Mouse (Mus musculus): ENCODE data around the gene Traf2.
A peak's percentile ranks its signal among the peaks of the same experiment; 100 is the strongest.

The Traf2 gene

DNA sequence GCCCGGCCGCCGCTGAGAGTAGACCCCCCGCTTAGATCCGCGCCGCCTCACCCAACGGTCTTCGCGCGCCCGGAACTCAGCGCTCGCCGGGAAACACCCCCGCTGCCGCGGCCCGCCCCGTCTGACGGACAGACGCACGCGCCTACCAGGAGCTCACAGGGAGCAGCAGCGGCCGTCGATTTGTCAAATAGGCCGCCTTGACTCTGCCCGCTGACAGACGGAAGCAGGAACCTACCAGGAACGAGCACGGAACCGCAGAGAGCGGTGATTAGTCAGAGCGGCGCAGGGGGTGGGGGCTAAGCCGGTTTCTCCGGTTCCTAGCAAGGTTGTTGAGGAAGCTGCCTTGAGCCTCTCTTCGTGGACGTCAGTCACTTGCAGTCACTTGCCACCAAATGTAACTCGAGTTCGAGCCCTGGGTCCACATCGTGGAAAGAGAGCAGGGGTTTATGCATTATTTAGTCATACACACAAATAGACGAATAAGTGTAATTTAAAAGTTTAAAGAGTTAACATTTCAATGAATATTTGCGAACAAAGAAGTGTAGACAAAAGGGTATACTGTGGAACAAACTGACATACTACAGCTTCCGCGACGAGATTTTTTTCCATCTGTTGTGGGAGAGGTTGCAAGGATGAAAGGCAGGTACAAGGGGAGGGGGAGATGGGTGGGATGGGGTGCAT lies at the start of gene Traf2:
TSS of gene Traf2 (minus strand) at position 130 of the 681 bp plus-strand sequence.
- DNase-seq = peak; percentile 99

DNA sequence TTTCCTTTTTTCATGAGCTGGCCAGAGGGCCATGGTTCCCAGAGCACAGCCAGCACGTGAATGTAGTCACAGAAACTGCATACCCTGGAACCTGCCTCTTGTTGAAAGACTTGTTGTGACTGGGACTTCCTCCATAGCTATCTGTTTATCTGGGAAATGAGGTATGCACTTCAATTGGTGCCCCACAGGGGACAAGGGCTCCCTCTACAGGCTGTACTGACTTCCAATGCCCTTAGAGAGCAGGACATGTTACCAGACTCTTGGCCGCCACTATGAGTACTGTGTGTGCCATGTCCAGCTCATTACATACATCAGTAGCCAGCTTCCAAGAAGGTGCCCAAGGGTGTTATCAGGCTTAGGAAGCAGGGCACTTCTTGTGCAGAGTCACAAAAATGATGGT lies 45.1 kb upstream of the Traf2 start:
- DNase-seq = no peak

DNA sequence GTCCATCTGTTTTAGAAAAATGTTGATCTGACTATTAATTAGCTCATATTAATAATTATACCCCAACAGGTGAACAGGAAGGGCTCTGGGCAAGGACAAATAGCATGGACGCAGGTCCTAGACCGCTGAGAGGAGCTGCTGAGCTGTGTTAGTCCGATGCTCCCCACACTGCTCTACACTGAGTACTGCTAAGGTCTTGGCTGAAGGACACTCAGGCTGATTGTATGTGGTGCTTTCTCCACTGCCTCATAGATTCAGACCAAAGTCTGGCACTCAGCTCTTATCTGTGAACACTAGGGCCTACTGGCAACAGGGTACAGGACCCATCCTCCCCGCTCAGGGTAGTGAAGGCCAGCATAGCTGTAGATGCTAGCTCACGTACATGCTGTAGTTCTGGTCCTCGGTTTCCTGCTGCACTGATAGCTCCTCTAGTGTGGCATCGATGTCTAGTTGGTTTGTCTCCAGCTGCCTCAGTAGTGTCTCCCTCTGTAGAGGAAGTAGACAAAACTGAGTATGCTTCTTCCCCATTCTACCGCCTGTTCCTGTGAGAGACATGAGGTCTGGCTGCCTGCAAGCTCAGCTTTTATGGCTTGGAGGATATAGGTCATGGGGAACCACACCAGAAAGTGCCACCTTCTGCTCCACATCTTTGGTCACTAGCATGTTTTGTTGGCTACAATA lies 41.6 kb upstream of the Traf2 start:
- DNase-seq = no peak

DNA sequence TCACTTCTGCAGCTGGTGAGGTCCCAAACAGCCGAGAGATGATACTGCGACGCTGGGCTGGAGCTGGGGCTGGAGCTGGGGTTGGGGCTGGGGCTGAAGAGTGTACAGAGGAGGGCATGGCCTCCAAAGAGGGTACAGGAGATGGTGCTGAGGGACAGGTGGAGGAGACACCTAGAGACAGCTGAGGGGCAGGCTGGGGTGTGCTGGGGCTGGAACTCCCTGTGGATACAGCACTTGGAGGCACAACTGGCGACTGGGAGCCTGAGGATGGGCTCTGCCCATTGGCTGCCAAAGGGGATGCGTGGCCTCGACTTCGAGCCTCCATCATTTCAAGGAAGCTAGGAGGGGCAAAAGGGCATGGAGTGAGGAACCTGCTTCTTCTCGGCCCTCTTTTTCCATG lies 40.5 kb upstream of the Traf2 start:
- DNase-seq = no peak

DNA sequence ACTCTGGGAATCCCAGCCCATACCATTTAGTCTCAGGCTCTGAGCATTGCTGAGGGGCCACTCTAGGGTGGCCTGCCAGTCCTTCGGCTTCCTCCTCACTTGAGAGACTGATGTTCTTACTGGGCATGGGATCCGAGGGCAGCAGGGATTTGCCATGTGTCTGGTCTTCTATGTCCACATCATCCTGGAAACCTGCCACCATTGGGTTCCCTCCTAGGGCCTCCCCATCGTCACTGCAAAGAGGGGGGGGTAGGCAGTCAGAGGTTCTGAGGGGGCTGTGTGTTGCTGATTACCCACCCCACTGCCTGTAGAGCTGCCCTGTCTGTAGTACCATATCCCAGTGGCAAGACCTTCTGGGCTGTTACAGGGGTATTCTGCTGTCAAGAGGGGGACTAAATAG lies 38.9 kb upstream of the Traf2 start:
- DNase-seq = no peak

DNA sequence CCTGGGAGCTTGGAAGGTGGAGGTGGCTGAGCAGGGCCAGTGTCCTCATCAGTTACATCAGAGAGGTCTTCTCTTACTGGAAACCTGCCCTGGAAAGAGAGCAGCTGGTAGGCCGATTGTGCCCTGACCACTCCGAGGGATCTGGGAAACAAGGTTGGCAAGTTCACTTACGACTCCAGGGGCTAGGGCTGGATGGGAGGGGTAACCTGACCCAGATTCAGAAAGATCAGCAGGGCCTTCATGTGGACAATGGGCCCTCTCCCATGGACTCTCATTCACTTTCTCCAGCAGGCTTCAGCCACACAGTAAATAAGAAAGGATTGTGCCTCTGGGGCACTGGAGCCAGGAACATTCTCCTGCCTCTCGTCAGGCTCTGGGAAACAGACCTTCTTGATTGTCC lies 38.1 kb upstream of the Traf2 start:
- no peak for DNase-seq

DNA sequence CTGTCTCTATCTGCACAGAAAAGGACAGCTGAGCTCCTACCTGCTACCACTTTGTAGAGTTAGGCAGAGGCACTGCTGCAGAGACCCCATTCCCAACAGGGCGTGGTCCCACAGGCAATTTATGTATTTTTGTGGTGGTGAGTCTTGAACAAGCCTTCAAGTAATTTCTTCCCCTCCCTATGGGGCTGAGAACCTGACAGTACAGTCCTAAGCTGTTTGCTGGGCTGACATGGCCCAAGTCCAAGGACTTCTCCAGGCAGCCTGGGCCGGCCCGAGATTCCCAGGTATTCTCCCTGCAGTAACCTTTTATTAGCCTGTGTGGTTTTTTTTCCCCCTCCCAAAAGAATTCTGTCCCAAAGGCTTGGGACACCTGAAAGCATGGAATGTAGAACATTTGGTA lies 37.4 kb upstream of the Traf2 start:
- no peak for DNase-seq

DNA sequence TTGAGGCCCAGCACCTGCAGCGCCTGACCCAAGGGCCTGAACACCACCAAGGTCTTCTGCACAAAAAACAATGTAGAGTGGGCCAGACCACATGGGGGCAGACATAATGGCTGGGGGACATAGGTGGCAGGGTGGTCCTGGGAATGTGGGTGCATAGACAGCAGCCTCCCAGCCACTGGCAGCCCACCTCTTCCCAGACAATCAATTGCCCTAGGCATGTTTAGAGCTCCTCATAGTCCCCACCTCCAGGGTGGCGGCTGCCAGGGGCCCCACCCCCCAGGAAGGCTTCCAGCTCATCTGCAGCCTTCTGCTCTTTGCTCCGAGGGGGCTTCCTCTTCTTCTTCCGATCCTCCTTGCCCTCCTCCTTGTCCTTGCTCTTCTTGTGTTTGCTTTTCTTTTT lies 36.8 kb upstream of the Traf2 start:
- no peak for DNase-seq

DNA sequence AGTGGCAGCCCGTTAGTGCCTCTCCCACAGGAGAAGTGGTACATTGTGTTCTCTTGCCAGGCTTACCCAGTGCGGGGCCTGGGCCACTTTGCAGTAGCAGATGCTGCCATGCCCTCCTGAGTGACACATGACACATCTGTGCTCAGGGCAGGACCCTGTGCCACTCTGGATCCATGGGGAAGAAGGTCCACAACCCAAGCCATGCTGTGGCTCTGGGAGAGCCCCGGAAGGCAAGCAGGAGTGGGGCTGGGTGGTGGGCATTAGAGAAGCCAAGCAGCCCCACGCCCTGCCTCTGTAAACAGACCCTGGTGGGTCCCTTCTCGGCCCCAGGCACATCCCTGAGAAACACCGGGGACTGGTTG lies 36.4 kb upstream of the Traf2 start:
- no peak for DNase-seq

DNA sequence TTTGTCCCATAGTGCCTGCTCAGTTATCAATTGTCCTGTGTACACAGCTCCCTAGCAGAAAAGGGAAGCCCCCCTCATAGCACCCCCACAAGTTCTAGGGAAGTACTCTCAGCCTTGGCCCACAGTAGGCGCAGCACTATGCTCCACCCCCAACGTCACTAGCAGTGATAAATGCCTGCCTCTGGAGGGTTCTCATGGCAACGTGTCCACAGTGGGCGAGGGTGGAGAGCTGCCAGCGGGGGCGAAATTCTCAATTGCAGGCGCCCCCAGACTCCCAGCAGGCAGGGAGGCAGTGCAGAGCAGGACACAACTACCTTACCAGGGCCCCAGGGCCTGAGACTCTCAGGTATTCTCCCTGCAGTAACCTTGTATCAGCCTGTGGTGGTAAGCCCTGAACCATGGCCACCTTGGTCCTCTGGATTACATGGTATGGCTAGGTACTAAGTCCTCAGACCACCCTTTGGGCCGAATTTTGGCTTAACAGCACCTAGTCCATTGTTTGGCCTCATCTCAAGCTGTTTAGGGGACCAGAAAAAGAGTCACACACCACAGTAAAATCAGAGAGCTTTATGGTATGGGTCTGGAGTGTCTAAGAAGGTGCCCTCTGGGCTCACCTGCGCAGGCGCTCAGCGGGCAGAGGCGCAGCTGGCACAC lies 35.9 kb upstream of the Traf2 start:
- no peak for DNase-seq

DNA sequence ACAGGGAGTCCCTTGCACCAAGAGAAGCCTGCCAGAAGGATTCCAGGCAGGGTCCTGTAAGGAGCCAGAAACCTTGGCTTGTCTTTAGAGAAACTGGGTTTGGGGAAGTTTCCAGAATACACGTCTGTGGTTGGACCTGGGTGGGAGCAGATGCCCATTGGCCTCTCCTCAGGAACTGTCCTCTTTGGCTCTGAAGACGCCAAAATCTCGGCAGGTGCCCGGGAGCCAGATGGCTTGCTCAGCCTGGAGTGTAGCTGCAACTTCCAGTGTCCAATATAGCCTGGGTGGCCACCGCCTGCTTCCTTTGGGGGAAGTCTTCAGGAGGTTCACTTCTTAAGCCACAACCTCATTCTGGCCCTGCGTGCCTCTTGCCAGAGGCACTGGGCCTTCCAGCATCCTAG lies 35.2 kb upstream of the Traf2 start:
- no peak for DNase-seq

DNA sequence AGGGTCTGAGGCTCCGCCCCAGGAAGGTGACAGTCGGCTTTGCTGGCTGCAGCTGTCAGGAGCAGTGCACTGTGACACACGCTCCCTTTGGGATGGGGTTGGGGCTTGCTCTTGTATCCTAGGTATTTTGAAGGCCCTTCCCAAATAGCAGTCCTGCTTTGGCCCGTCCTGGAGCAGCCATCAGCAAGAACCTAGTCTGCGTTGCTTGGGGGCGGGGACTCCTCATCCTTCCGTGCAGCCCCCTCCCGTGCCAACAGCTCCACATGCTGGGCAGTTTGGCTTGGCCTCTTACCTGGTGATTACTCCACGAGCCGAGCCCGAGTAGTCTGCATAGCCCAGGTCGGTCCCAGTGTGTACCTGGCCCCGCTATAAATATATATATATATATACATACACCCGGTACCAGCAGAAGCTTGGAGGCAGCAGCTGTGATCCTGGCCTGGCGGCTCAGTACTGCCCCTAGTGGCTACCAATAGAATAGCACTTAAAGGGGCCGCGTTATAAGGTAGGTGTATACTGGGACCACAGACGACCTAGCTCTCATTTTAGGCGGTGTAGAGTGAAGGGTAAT lies 34.6 kb upstream of the Traf2 start, which contains the start of gene Ajm1:
TSS of gene Ajm1 (minus strand) at position 464 of the 571 bp plus-strand sequence.
- DNase-seq = no peak

DNA sequence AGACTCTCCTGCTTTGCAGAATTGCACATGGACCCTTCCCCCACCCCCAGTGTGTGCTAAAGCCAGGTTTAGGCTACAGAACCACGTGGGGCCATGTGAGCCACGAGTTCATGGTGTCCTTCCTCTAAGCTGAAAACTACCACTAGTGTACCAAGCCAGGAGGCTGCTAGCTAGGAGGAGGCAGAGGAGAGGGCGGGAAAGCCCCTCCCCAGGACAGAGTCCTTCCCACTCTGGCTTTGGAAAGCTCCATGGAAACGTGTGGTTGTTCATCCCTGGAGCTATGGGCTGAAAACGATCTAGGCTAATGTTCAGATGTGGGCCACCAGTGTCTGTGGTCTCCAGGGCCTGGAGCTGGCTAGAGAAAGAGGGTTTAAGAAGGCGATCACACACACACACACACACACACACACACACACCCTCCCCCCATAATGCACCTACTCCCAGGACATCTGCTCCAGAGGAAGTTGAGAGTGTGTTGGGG lies 33.9 kb upstream of the Traf2 start:
- DNase-seq = no peak

DNA sequence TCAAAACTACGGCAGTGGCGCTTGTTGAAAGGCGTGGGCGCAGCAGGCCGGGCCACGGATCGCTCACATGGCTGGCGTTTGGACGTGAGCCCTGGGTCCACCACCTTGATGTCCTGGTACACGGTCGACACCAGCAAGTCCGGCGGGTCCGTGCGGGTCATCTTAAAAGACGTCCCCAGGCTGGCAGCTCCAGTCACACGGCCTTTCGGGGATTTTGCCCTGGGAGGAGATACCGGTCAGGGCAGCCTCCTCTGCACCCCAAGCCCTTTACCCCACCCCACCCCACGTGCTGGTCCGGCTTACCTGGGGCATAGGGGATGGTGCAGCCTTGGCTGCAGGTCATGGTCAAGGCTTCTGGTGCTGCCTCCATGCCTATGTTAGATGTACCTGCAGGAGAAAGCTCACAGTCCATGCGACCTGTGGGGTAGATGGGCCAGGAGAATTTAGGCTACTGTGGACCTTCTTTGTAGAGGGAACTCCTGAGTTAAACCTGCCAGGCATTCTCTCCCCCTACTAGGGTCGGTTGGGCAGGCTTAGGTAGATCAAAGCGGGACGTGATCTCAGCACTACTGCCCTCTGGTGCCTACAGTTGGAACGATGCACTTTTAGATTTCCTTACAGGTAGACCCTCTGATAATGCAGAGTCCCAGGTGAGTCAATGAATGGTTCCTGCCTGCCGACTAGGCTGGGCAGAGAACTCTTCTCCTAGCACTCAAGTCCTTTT lies 33.2 kb upstream of the Traf2 start:
- no peak for DNase-seq

DNA sequence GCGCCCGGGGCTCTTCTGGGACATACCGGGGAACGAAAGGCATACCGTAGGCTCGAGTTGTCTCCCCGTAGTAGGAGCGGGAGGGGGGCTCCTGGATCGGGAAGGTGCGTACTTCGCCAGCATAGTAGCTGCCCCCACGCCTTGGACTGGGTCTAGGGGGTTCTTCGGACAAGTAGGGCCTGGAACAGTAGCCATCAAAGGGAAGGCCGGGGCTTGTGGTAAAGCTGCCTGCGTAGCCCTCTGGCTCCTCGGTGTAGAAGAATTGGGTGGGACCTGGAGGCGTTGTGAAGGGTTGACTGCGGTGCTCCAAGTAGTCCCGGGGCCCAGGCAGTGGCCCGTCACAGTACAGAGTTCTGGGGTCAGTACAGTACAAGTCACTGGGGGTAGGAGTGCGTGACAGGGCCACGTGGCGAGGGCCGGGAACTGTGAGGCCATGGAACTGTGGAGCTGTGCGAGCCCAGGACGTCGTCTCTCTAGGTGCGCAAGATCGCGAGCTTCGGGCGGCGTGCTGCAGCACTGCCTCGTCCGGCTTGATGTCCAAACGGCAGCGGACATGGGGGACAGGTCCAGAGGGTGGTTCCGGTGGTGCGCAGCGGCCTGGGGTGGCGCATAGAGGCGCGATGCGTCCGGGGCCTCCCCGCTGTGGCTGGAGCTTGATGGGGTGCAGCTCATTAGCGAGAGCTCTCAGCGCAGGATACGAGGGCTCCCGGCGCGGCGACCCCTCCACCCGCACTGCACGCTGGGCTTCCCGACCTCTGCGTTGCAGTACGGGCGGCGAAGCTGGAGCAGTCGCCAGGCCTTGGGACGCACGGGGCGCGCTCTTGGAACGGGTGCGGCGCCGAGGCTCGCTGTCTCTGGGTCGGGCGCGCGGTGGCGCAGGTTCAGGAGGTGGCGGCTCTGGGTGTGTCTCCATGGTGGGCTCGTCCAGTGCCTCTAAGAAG lies 32.3 kb upstream of the Traf2 start:
- DNase-seq = no peak

DNA sequence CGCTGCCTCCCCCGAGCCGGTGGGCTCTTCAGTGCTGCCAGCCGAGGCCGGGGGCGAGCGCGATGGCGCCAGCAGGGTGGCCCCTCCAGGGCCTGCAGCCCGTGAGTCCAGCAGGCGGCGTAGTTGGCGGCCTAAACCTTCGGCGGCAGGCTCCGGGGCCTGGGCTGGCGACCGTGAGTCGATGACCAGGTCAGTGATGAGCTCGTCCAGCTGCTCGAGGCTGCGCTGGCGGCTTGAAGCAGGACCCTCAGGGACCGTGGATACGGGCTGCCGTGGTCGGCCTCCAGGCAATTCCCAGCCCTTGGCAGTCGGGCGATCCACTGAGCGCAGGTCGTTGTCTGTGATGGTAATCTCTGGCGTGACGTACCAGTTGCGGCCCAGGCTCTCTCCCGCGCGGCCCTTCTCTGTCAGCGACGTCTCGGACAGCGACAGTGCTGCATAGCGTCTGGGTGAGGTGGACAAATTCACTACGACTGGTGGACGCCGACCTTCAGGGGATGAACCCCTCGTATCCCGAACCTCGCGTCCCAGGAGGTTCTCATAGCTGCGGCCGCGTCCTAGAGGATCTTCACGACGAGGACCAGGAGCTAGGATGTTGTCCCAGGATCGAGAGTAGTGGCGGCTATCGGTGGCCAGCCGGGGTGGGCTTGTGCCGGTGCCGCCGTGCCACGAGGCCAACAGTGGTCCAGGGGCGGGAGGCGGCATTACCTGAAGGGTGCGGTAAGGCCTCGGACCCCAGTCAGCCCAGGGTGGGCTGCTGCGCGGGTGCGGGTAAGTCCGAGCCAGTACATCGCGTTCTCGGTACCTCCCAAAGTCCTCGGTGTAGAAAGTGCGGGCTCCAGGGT lies 31.4 kb upstream of the Traf2 start:
- DNase-seq = no peak

DNA sequence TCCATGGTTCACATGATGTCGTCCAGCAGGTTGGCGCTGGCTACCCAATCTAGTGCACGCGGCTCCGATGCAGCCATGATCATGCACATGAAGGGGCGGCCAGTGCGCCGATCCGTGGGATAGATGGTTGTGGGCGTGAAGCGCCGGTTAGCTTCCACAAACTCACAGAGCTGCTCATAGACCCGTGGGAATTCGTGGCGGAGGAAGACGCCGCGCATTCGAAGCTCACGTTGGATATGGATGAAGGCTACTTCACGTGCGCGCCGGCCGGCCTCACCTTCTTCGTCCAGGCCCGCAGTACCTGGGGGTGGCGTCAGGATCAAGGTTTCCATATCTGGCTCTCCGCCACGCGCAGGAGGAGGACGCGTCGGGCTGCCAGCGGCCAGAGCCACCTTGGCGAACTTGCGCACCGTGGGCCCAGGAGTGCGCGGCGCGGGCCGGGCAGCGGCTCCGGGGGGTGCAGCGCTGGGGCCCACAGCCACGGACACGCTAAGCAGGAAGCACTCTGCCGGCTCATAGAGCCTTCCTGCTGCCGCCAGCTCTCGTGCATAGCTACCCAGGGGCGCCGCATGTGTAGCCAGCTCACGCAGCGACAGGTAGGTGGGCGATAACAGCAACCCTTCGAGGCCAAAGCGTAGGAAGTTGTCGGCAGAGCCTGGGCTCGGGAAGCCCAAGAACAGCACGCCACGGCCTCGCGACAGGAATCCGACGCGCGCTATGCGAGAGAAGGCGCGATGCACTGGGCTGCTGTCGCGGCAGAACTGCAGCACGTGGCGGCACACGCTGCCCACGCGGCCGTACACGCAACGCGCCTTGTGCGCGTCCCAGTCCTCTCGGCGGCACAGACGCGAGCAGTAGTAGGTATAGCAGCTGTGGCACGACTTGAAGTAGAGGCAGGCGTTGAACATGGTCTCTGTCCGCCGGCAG lies 30.5 kb upstream of the Traf2 start:
- DNase-seq = no peak

DNA sequence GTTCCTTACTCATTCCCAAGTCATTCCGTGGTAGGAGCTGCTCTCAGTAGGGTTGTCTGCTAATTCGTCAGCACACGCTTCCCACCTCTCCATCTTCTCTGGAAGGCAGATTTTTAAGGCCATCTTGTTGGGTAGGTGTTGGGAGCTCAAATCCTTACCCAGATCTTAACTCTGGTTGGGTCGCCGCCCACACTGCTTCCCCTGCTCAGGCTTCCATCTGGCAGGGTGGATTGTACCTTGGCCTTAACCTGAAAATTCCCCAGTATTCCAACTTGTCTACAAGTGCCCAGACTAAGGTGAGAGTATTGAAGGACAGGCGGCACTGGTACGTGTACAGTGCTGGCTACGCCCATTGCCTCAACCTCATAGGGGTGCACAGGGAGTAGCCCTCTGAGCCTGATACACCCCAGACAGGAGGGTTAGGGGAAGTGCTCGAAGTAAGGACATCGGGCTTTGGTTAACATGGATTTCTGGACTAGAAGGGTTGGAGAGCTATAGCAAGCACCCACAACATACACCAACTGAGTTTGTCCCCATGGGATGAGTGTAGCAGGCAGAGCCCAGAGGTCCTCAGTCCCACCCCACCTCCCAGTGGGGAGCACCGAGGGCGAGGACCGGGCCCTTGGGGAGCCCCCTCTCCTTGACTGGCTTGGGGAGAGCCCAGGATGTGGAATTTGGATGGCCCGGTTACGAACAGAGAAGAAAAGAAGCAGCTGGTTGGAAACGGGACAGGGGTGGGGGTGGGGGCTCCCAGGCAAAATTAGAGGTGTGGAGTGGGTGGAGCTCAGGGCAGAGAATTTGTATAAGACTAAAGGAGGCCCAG lies 29.5 kb upstream of the Traf2 start:
- DNase-seq = no peak
